Mouse (Mus musculus) kidney, postnatal 0 days (tissue): ENCODE results near the gene Bach1. TPM values are rescaled to one million over a fixed set of nuclear protein-coding genes. Genes with fewer than 3 reads are reported as not detected.

Experiments used
- ATAC-seq: fragments of 200-750 bp; cut with Nextera tagmentation; replicated peaks from 2 replicates; pipeline ENCODE4 v1.8.0; 2017; ENCODE audit warnings: low read depth, moderate number of reproducible peaks, moderate TSS enrichment, moderate library complexity; ENCODE audit not compliant: low FRiP score
- DNase-seq: peaks from one replicate; pipeline ENCODE4 v3.0.0-alpha.2; 2016; ENCODE audit warnings: low spot score
- H3K27ac ChIP-seq: fragments of 300-500 bp; sonication (generic); 2 replicates; pipeline ENCODE4 v1.5.1; 2014; ENCODE audit warnings: mild to moderate bottlenecking
- H3K27me3 ChIP-seq: fragments of 300-500 bp; sonication (generic); 2 replicates; pipeline ENCODE4 v1.6.1; 2014; ENCODE audit warnings: low read length, mixed read lengths; ENCODE audit not compliant: insufficient read depth
- H3K36me3 ChIP-seq: fragments of 300-500 bp; sonication (generic); 2 replicates; pipeline ENCODE4 v1.6.1; 2014; ENCODE audit warnings: low read length, mixed read lengths; ENCODE audit not compliant: insufficient read depth
- H3K4me1 ChIP-seq: fragments of 300-500 bp; sonication (generic); replicated peaks from 2 replicates; pipeline ENCODE4 v1.6.1; 2014; ENCODE audit warnings: antibody characterized with exemption, low read length, mixed read lengths; ENCODE audit not compliant: insufficient read depth
- H3K4me2 ChIP-seq: fragments of 300-500 bp; sonication (generic); 2 replicates; pipeline ENCODE4 v1.6.1; 2014; ENCODE audit warnings: mild to moderate bottlenecking, low read length, moderate library complexity, mixed read lengths
- H3K4me3 ChIP-seq: fragments of 300-500 bp; sonication (generic); replicated peaks from 2 replicates; pipeline ENCODE4 v1.5.1; 2014; ENCODE audit warnings: low read depth, low read length
- H3K9ac ChIP-seq: fragments of 300-500 bp; sonication (generic); 2 replicates; pipeline ENCODE4 v1.6.1; 2014; ENCODE audit warnings: low read depth, low read length
- H3K9me3 ChIP-seq: fragments of 300-500 bp; sonication (generic); replicated peaks from 2 replicates; pipeline ENCODE4 v1.6.1; 2016; ENCODE audit warnings: low read length, inconsistent platforms, mixed read lengths
- CTCF ChIP-seq: IDR thresholded peaks from 2 replicates; pipeline ENCODE4 v1.5.1; 2016; ENCODE audit warnings: antibody characterized with exemption, low read depth, mild to moderate bottlenecking, moderate library complexity
- WGBS: fragments of 180-500 bp; shearing (Covaris S2); extraction: QIAGEN DNeasy Blood & Tissue Kit; methylation state at CpG from one replicate; pipeline ENCODE4 v1.1.7; 2014; 5-methylcytosine and 5-hydroxymethylcytosine counted together
- polyA plus RNA-seq: library from polyadenylated mRNA; unstranded; fragments of >200 nt; fragmentation: Nextera tagmentation; extraction: Ambion mirVana; gene quantifications from 2 replicates; pipeline ENCODE4 v1.2.1, GENCODE M21; 2015

The Bach1 gene
- polyA plus RNA-seq, 1 experiment from 2014 or later = 6.5 TPM

DNA sequence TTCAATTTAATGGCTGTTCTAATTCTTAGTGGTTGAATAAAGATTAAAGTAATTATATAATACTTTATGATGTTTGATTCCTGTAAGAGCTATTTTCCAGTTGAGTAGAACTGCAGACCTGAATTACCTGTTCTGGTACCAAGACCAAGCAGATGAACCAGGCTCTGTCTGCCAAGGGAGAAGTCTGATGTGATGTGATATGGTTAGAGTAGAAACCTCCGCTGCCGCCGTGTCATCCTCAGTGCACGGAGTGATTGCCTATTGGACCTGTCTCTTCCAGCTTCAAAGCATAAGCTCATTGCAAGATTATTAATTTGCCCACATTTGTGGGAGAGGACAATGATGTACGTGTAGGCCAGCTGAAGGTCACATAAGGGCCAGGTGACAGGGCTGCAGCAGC, 24.1 kb downstream of the Bach1 start:
- no peak overlapping the region for H3K27ac ChIP-seq
- H3K9me3 ChIP-seq = no peaks in the 10 kb centered on the region
- no peak overlapping the region for H3K4me2 ChIP-seq
- WGBS = 82% methylated on average over 5 of the region's 5 CpGs
- no peak overlapping the region for H3K9ac ChIP-seq
- H3K4me1 ChIP-seq = no peaks in the 10 kb centered on the region
- H3K4me3 ChIP-seq = no peak overlapping the region
- DNase-seq (no peak), ATAC-seq (no peak)
- peaks cover 28% of the 10 kb centered on the region for H3K36me3 ChIP-seq
- no peak for TF ChIP-seq CTCF
- H3K27me3 ChIP-seq = no peaks in the 10 kb centered on the region

DNA sequence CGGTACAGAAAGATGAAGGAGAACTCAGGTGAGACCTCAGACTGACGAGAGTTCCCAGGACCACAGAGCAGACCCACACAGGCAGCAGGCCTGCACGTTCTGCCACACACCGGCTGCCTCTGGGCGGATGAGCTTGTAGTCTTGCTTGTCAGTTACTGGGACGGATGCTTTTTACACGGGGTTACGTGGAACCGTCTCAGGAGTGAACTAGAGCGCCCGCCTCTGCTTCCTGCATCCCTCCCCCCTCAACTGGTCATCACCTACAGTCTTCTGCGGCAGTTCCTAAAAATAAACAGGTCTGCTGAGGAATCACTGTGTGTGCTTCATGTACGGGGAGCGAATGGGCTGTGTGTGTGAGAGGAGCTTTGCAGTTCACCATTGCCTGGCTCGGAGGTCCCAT, 24.7 kb downstream of the Bach1 start:
- Histone ChIP-seq H3K9me3 (no peaks in the 10 kb centered on the region), H3K4me3 (no peak overlapping the region), H3K4me1 (no peaks in the 10 kb centered on the region), H3K27me3 (no peaks in the 10 kb centered on the region), H3K27ac (no peak overlapping the region), H3K4me2 (no peak overlapping the region), H3K36me3 (peaks cover 28% of the 10 kb centered on the region), H3K9ac (no peak overlapping the region)
- TF ChIP-seq CTCF = no peak
- 87% methylated on average over 15 of the region's 15 CpGs for WGBS
- DNase-seq (no peak), ATAC-seq (no peak)

DNA sequence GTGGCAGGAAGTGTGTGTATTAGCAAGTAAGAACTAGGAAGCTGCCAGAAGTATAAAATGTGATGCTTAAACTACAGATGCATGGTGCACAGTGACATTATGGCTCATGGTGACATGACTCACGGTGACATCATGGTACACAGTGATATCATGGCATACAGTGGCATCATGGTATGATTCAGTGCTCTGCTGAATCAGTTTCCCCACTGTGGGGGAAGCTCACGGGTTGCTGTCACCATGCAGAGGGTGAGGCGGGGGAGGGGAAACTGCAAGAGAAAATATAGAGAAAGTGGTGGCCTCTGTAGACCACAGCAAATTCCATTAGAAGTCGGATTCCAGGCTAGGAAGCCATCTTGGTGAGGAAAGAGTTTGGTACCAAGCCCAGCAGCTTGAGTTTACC, 26.1 kb downstream of the Bach1 start:
- H3K36me3 ChIP-seq = peaks cover 31% of the 10 kb centered on the region
- H3K9me3 ChIP-seq = no peaks in the 10 kb centered on the region
- H3K4me3 ChIP-seq = no peak overlapping the region
- no peaks in the 10 kb centered on the region for H3K4me1 ChIP-seq
- no peaks in the 10 kb centered on the region for H3K27me3 ChIP-seq
- H3K4me2 ChIP-seq = no peak overlapping the region
- ATAC-seq = no peak
- no peak for TF ChIP-seq CTCF
- H3K27ac ChIP-seq = no peak overlapping the region
- no peak overlapping the region for H3K9ac ChIP-seq
- DNase-seq = no peak
- 89% methylated on average over 4 of the region's 4 CpGs for WGBS

DNA sequence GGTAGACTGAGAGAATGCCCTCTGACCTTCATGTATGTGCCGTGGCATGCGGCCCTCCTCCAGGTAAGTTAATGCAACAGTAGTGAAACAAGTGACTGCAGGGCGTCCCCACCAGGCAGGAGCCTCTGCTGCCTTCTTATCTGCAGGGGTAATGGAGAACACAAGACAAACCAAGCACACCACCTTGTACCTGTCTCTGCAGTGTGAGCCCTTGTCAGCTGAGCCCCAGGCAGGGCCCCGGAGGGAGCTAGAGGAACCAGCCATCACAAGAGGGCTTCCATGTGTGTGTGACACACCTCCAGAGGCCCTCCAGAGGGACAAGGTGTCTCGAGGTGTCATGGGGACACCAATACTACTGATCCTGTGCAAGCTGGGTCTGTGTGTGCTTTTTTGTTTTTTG, 26.5 kb downstream of the Bach1 start:
- no peaks in the 10 kb centered on the region for H3K27me3 ChIP-seq
- no peaks in the 10 kb centered on the region for H3K4me1 ChIP-seq
- no peak overlapping the region for H3K27ac ChIP-seq
- no peak overlapping the region for H3K4me2 ChIP-seq
- no peak for ATAC-seq
- H3K4me3 ChIP-seq = no peak overlapping the region
- no peak for DNase-seq
- H3K36me3 ChIP-seq = peaks cover 31% of the 10 kb centered on the region
- TF ChIP-seq CTCF = no peak
- no peak overlapping the region for H3K9ac ChIP-seq
- H3K9me3 ChIP-seq = no peaks in the 10 kb centered on the region
- 83% methylated on average over 5 of the region's 5 CpGs for WGBS

DNA sequence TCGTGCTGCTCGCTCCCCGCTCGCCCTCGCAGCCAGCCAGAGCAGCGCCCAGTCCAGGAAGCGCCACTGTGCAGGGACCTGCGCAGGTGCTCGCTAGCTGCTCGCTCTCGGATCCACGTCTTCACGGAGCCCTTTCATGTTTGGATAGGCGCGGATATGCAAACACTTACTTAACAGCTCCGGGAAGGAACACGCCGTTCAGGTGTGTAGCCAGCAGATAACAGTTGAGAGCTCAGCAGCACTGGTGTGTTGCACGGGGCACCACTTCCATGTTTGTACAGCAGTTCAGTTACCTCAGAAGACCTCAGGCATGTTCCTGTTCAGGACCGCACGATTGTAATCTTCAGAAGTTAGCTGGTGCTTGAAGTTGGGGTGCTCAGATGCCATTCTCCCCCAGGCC, 27.2 kb downstream of the Bach1 start:
- ATAC-seq (no peak), DNase-seq (no peak)
- Histone ChIP-seq H3K27me3 (no peaks in the 10 kb centered on the region), H3K4me2 (no peak overlapping the region), H3K4me3 (no peak overlapping the region), H3K36me3 (peaks cover 32% of the 10 kb centered on the region), H3K4me1 (no peaks in the 10 kb centered on the region), H3K27ac (no peak overlapping the region), H3K9ac (no peak overlapping the region), H3K9me3 (no peaks in the 10 kb centered on the region)
- WGBS = 93% methylated on average over 21 of the region's 21 CpGs
- no peak for TF ChIP-seq CTCF

DNA sequence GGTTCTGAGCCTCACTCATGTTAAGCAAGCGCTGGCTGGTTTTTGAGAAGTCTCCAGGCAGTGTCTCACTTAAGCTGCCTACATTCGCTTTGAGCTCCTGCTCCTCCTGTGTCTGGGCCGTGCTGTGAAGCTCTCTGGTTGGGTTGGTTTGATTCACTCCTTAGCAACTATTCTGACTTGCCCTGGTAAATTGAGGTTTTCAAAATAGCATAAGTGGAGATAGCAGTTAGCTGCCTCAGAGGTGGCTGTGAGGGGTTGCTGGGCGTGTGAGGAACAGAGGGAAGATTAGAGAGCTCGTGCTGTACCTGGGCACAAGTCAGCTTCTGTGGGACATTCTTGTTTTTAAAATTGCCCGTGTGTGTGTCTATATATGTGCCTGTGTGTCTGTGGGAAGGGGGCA, 27.6 kb downstream of the Bach1 start:
- no peak for DNase-seq
- no peak for TF ChIP-seq CTCF
- WGBS = 94% methylated on average over 6 of the region's 6 CpGs
- Histone ChIP-seq H3K4me1 (no peaks in the 10 kb centered on the region), H3K4me3 (no peak overlapping the region), H3K4me2 (no peak overlapping the region), H3K27ac (no peak overlapping the region), H3K36me3 (peaks cover 32% of the 10 kb centered on the region), H3K9me3 (no peaks in the 10 kb centered on the region), H3K9ac (no peak overlapping the region), H3K27me3 (no peaks in the 10 kb centered on the region)
- no peak for ATAC-seq

DNA sequence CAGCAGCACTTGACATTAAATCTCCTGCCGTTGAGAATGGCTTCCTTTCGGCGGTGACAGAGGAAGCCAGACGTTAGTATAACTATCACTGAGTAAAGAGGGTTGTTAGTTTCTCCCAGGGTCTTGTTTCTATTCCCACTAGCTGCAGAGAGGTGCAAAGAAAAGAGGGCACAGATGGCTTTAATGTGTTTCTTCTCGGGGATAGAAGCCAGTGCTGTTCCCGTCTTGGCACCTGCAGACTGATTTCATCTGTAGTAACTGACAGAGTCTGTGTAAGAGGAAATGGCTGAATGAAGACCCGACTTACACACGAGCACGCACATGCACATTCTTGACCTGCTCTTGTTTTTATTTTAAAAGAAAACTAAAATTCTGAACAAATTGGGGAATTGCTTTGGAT, 28.5 kb downstream of the Bach1 start:
- H3K4me2 ChIP-seq = no peak overlapping the region
- 59% methylated on average over 9 of the region's 9 CpGs for WGBS
- H3K36me3 ChIP-seq = peaks cover 31% of the 10 kb centered on the region
- no peaks in the 10 kb centered on the region for H3K27me3 ChIP-seq
- TF ChIP-seq CTCF = no peak
- ATAC-seq = no peak
- no peak overlapping the region for H3K9ac ChIP-seq
- DNase-seq = no peak
- H3K9me3 ChIP-seq = no peaks in the 10 kb centered on the region
- H3K4me1 ChIP-seq = no peaks in the 10 kb centered on the region
- H3K27ac ChIP-seq = no peak overlapping the region
- no peak overlapping the region for H3K4me3 ChIP-seq
